Mouse (Mus musculus) limb, embryonic 14.5 days (tissue): ENCODE data around the gene Zfp628. TPM values are rescaled to one million over a fixed set of nuclear protein-coding genes. Genes with fewer than 3 reads are reported as not detected.
"Not testable (repeated sequence)": the region's sequence is repeated elsewhere in the genome, so short reads cannot be mapped to it uniquely, and the experiment has no call there.

ENCODE experiments used
- ATAC-seq: fragments of 200-750 bp; cut with Nextera tagmentation; 2 replicates; pipeline ENCODE4 v1.8.0; 2017; ENCODE audit warnings: low read depth, moderate number of reproducible peaks, moderate TSS enrichment; ENCODE audit not compliant: low FRiP score
- DNase-seq: peaks from one replicate; pipeline ENCODE4 v3.0.0-alpha.2; 2015; ENCODE audit warnings: low spot score
- H3K27ac ChIP-seq: fragments of 300-500 bp; sonication (generic); replicated peaks from 2 replicates; pipeline ENCODE4 v1.5.1; 2014; ENCODE audit warnings: low read depth, mild to moderate bottlenecking, low read length, moderate library complexity, mixed read lengths
- H3K27me3 ChIP-seq: fragments of 300-500 bp; sonication (generic); 2 replicates; pipeline ENCODE4 v1.6.1; 2014; ENCODE audit warnings: low read length, mixed read lengths; ENCODE audit not compliant: control insufficient read depth, insufficient read depth
- H3K36me3 ChIP-seq: fragments of 300-500 bp; sonication (generic); 2 replicates; pipeline ENCODE4 v1.6.1; 2014; ENCODE audit warnings: mild to moderate bottlenecking, low read length, moderate library complexity, mixed read lengths; ENCODE audit not compliant: control insufficient read depth, insufficient read depth
- H3K4me1 ChIP-seq: fragments of 300-500 bp; sonication (generic); 2 replicates; pipeline ENCODE4 v1.6.1; 2014; ENCODE audit warnings: antibody characterized with exemption, low read length, mixed read lengths; ENCODE audit not compliant: control insufficient read depth, insufficient read depth
- H3K4me2 ChIP-seq: fragments of 300-500 bp; sonication (generic); replicated peaks from 2 replicates; pipeline ENCODE4 v1.6.1; 2014; ENCODE audit warnings: low read depth, mild to moderate bottlenecking, low read length, moderate library complexity; ENCODE audit not compliant: severe bottlenecking
- H3K4me3 ChIP-seq: fragments of 300-500 bp; sonication (generic); replicated peaks from 2 replicates; pipeline ENCODE4 v1.5.1; 2014; ENCODE audit warnings: low read length
- H3K9ac ChIP-seq: fragments of 300-500 bp; sonication (generic); 2 replicates; pipeline ENCODE4 v1.6.1; 2014; ENCODE audit warnings: mild to moderate bottlenecking, low read depth, low read length, moderate library complexity; ENCODE audit not compliant: severe bottlenecking
- H3K9me3 ChIP-seq: fragments of 300-500 bp; sonication (generic); 2 replicates; pipeline ENCODE4 v1.6.1; 2016; ENCODE audit warnings: low read length; ENCODE audit not compliant: control insufficient read depth
- POLR2A ChIP-seq: fragments of 200-500 bp; IDR thresholded peaks from 2 replicates; pipeline ENCODE4 v1.8.0; 2012; ENCODE audit warnings: inconsistent platforms, mild to moderate bottlenecking, moderate library complexity, borderline replicate concordance; ENCODE audit not compliant: insufficient read depth, insufficient read length; ENCODE audit errors: extremely low read depth
- WGBS: fragments of 180-500 bp; shearing (Covaris S2); extraction: QIAGEN DNeasy Blood & Tissue Kit; methylation state at CpG from one replicate; pipeline ENCODE4 v1.1.7; 2014; 5-methylcytosine and 5-hydroxymethylcytosine counted together
- polyA plus RNA-seq, 2 experiments: library from polyadenylated mRNA; depleted of rRNA in 1 of 2; stranded (reverse) in 1 of 2; unstranded in 1 of 2; fragments of >200 nt; fragmentation: Nextera tagmentation in 1 of 2; extraction: Ambion mirVana in 1 of 2; gene quantifications; 2 replicates each; pipeline versions ENCODE4 v1.2.1 to v1.2.3; 2012 to 2014

Gene Zfp628
- polyA plus RNA-seq, 2 experiments = 4.0 to 13.4 TPM

GRCm38 (mm10) chr7:4876753-4877221 lies 38.2 kb upstream of the Zfp628 start, which contains the start of gene Isoc2a:
Isoc2a (plus strand) TSS chr7:4877153.
- H3K27me3 ChIP-seq = no peaks in the 10 kb centered on the region
- ATAC-seq = peak; percentile 100
- DNase-seq = peak; percentile 93
- H3K4me2 ChIP-seq = peak within 1 kb of the TSS; percentile 83
- H3K9me3 ChIP-seq = no peaks in the 10 kb centered on the region
- H3K4me1 ChIP-seq = peaks cover 5% of the 10 kb centered on the region; the same call in 1 of the 2 replicates
- under 1% methylated on average over 17 of the region's 22 CpGs for WGBS
- peak; percentile 46; the same call in 1 of the 2 replicates for TF ChIP-seq POLR2A
- peak within 1 kb of the TSS; percentile 58 for H3K4me3 ChIP-seq
- H3K36me3 ChIP-seq = no peaks in the 10 kb centered on the region
- no peak within 1 kb of the TSS for H3K27ac ChIP-seq
- peak within 1 kb of the TSS; percentile 60 for H3K9ac ChIP-seq

- DNase-seq (no peak), ATAC-seq (no peak; the same call in 1 of the 2 replicates)
- Histone ChIP-seq H3K9me3 (no peaks in the 10 kb centered on the region), H3K4me2 (peak overlapping the region; percentile 83), H3K9ac (peak overlapping the region; percentile 60), H3K27me3 (no peaks in the 10 kb centered on the region), H3K27ac (no peak overlapping the region), H3K4me1 (peaks cover 5% of the 10 kb centered on the region; the same call in 1 of the 2 replicates), H3K4me3 (peak overlapping the region; percentile 58), H3K36me3 (no peaks in the 10 kb centered on the region)
- TF ChIP-seq POLR2A = no peak
- WGBS = 4% methylated on average over 10 of the region's 11 CpGs
These were observed 37.8 kb upstream of the Zfp628 start for GRCm38 (mm10) chr7:4877226-4877625.

GRCm38 (mm10) chr7:4878186-4878585 lies 36.8 kb upstream of the Zfp628 start:
- Histone ChIP-seq H3K4me2 (peak overlapping the region; percentile 83; the same call in 1 of the 2 replicates), H3K9me3 (no peaks in the 10 kb centered on the region), H3K27ac (no peak overlapping the region), H3K4me3 (no peak overlapping the region), H3K27me3 (no peaks in the 10 kb centered on the region), H3K4me1 (peaks cover 5% of the 10 kb centered on the region; the same call in 1 of the 2 replicates), H3K36me3 (no peaks in the 10 kb centered on the region), H3K9ac (no peak overlapping the region)
- ATAC-seq (no peak), DNase-seq (no peak)
- TF ChIP-seq POLR2A = no peak

- not testable (repeated sequence) for H3K27ac ChIP-seq, H3K9ac ChIP-seq, H3K9me3 ChIP-seq, H3K4me2 ChIP-seq, H3K27me3 ChIP-seq, DNase-seq, H3K4me1 ChIP-seq, H3K36me3 ChIP-seq, ATAC-seq, H3K4me3 ChIP-seq
- 80% methylated on average over 1 of the region's 1 CpGs for WGBS
These were observed 36.0 kb upstream of the Zfp628 start for GRCm38 (mm10) chr7:4879036-4879435.

- H3K9ac ChIP-seq = no peak overlapping the region
- no peaks in the 10 kb centered on the region for H3K9me3 ChIP-seq
- no peaks in the 10 kb centered on the region for H3K4me1 ChIP-seq
- no peaks in the 10 kb centered on the region for H3K36me3 ChIP-seq
- no peak overlapping the region for H3K27ac ChIP-seq
- no peak overlapping the region for H3K4me2 ChIP-seq
- no peak for DNase-seq
- no peak for ATAC-seq
- 52% methylated on average over 4 of the region's 4 CpGs for WGBS
- H3K27me3 ChIP-seq = no peaks in the 10 kb centered on the region
- no peak overlapping the region for H3K4me3 ChIP-seq
- no peak for TF ChIP-seq POLR2A
These were observed 28.3 kb upstream of the Zfp628 start for GRCm38 (mm10) chr7:4886680-4887079.

- DNase-seq (no peak), ATAC-seq (no peak)
- H3K4me2 ChIP-seq = no peak overlapping the region
- 60% methylated on average over 11 of the region's 11 CpGs for WGBS
- H3K27me3 ChIP-seq = peaks cover 6% of the 10 kb centered on the region; the same call in 1 of the 2 replicates
- H3K27ac ChIP-seq = no peak overlapping the region
- no peaks in the 10 kb centered on the region for H3K9me3 ChIP-seq
- no peak for TF ChIP-seq POLR2A
- no peaks in the 10 kb centered on the region; the same call in 1 of the 2 replicates for H3K36me3 ChIP-seq
- no peaks in the 10 kb centered on the region for H3K4me1 ChIP-seq
- no peak overlapping the region for H3K4me3 ChIP-seq
- no peak overlapping the region for H3K9ac ChIP-seq
These were observed 19.8 kb upstream of the Zfp628 start for GRCm38 (mm10) chr7:4895186-4895585.
